Mouse (Mus musculus) heart, adult 2 months (tissue): ENCODE results near the gene Slc25a5.

Source experiments
- CTCF ChIP-seq: fragments of 200-600 bp; IDR thresholded peaks from 2 replicates; pipeline ENCODE4 v1.8.1; 2022; ENCODE audit warnings: antibody characterized with exemption, mild to moderate bottlenecking, moderate library complexity
- POLR2A ChIP-seq: fragments of 200-500 bp; IDR thresholded peaks from 2 replicates; pipeline ENCODE4 v1.6.1; 2011; ENCODE audit warnings: mild to moderate bottlenecking, low read depth, low read length, control low read depth; ENCODE audit not compliant: insufficient read depth

GRCm38 (mm10) chrX:36760946-36761635, 34.4 kb upstream of the Slc25a5 start:
- peak; percentile 96 for TF ChIP-seq CTCF
- no peak for TF ChIP-seq POLR2A
